7 mouse cellular contexts compared by ENCODE assay signal in genomic region chr2:12418534-12419261, GRCm38 (mm10). TPM values are rescaled to one million over a fixed set of nuclear protein-coding genes. Genes with fewer than 3 reads are reported as not detected.
DNase-seq lines count a peak whose midpoint lies in the region; ATAC-seq and TF ChIP-seq lines count a peak whose summit lies in the region.

No protein-coding gene starts in this region.

- H3K4me1 ChIP-seq in lung, embryonic 14.5 days (ENCODE audit: insufficient read depth): peaks cover 4% of the 10 kb centered on the region; the same call in 1 of the 2 replicates
- peaks cover 8% of the 10 kb centered on the region for H3K4me1 ChIP-seq in embryonic facial prominence, embryonic 15.5 days
- H3K4me1 ChIP-seq in small intestine, adult 2 months (ENCODE audit: control insufficient read depth, insufficient read depth, insufficient read length, low read length): peaks cover 5% of the 10 kb centered on the region; the same call in 1 of the 2 replicates

- TF ChIP-seq POLR2A in small intestine, adult 2 months (IDR thresholded peaks at IDR 0.05; ENCODE audit: low read depth, low read length): no peak

- H3K36me3 ChIP-seq in lung, embryonic 14.5 days (ENCODE audit: insufficient read depth): no peaks in the 10 kb centered on the region
- no peaks in the 10 kb centered on the region for H3K36me3 ChIP-seq in embryonic facial prominence, embryonic 15.5 days
- no peaks in the 10 kb centered on the region for H3K36me3 ChIP-seq in small intestine, adult 2 months (ENCODE audit: control insufficient read depth, insufficient read depth, low read length)

- peak; percentile 52 for DNase-seq in lung, embryonic 14.5 days
- no peak for DNase-seq in lung, postnatal 14 days
- peak; percentile 61 for DNase-seq in induced T-regulatory cell, adult 2 months (ENCODE audit: low read depth)

- no peaks in the 10 kb centered on the region for H3K27me3 ChIP-seq in lung, embryonic 14.5 days (ENCODE audit: insufficient read depth, low read length)
- H3K27me3 ChIP-seq in embryonic facial prominence, embryonic 15.5 days: no peaks in the 10 kb centered on the region
- no peaks in the 10 kb centered on the region for H3K27me3 ChIP-seq in small intestine, adult 2 months (ENCODE audit: control insufficient read depth, insufficient read depth, low read length)

- WGBS in lung, embryonic 14.5 days: under 1% methylated on average over 40 of the region's 40 CpGs
- under 1% methylated on average over 40 of the region's 40 CpGs for WGBS in embryonic facial prominence, embryonic 15.5 days
- WGBS in small intestine, adult 2 months: 1% methylated on average over 40 of the region's 40 CpGs

- no peak for TF ChIP-seq CTCF in lung, embryonic 14.5 days (IDR thresholded peaks at IDR 0.05; ENCODE audit: low read depth)
- no peak for TF ChIP-seq CTCF in small intestine, adult 2 months (IDR thresholded peaks at IDR 0.05; ENCODE audit: extremely low read depth, insufficient read length, insufficient replicate concordance, low read depth, low read length)

- peak overlapping the region; percentile 87 for H3K4me2 ChIP-seq in lung, embryonic 14.5 days
- peak overlapping the region; percentile 72 for H3K4me2 ChIP-seq in embryonic facial prominence, embryonic 15.5 days (replicated peaks)

- no peaks in the 10 kb centered on the region for H3K9me3 ChIP-seq in lung, embryonic 14.5 days (ENCODE audit: low read depth, low read length)
- H3K9me3 ChIP-seq in embryonic facial prominence, embryonic 15.5 days (replicated peaks): no peaks in the 10 kb centered on the region

- H3K27ac ChIP-seq in lung, embryonic 14.5 days (ENCODE audit: low read depth): peak overlapping the region; percentile 54; the same call in 1 of the 2 replicates
- peak overlapping the region; percentile 44; the same call in 1 of the 2 replicates for H3K27ac ChIP-seq in embryonic facial prominence, embryonic 15.5 days (replicated peaks)
- H3K27ac ChIP-seq in small intestine, adult 2 months (ENCODE audit: insufficient read depth, low read depth, low read length): peak overlapping the region; percentile 13; the same call in 1 of the 2 replicates

- H3K4me3 ChIP-seq in lung, embryonic 14.5 days (ENCODE audit: low read depth, low read length): peak overlapping the region; percentile 84
- peak overlapping the region; percentile 93 for H3K4me3 ChIP-seq in embryonic facial prominence, embryonic 15.5 days (replicated peaks)
- peak overlapping the region; percentile 77 for H3K4me3 ChIP-seq in small intestine, adult 2 months (ENCODE audit: low read depth, low read length)

- H3K9ac ChIP-seq in lung, embryonic 14.5 days: peak overlapping the region; percentile 76
- peak overlapping the region; percentile 59 for H3K9ac ChIP-seq in embryonic facial prominence, embryonic 15.5 days

- ATAC-seq in lung, embryonic 14.5 days (ENCODE audit: insufficient read depth): peak; percentile 79
- peak; percentile 37 for ATAC-seq in activated CD4-positive, CD25-positive, alpha-beta regulatory T cell, adult 4 months
- ATAC-seq in embryonic facial prominence, embryonic 15.5 days (ENCODE audit: insufficient number of reproducible peaks, low FRiP score, low TSS enrichment, low read depth): peak; percentile 51; the same call in 1 of the 2 replicates
- peak; percentile 58 for ATAC-seq in megakaryocyte, adult 5-6 weeks (ENCODE audit: poor library complexity, severe bottlenecking)

RNA-seq across cellular contexts. Expression of gene Mindy3, which starts 0.6 kb away (rescaled TPM):
- polyA plus RNA-seq in lung, embryonic 14.5 days (2014; fragmentation: Nextera tagmentation; extraction: Ambion mirVana): 30.7 and 34.3 TPM in 2 replicates
- polyA plus RNA-seq in activated CD4-positive, CD25-positive, alpha-beta regulatory T cell, adult 4 months (2017; shearing (Covaris generic)): 10 to 100 TPM; 37.0 to 41.9 TPM
- 25.6 and 26.4 TPM in 2 replicates for polyA plus RNA-seq in embryonic facial prominence, embryonic 15.5 days (2015; fragmentation: Nextera tagmentation; extraction: Ambion mirVana)
- 73.5 and 82.3 TPM in 2 replicates for total RNA-seq in megakaryocyte, adult 5-6 weeks (2015)
- 33.0 and 35.3 TPM in 2 replicates for total RNA-seq in megakaryocyte, adult 5-6 weeks (2017)
- 39.4 and 70.3 TPM in 2 replicates for polyA plus RNA-seq in small intestine, adult 2 months (2012; rRNA removed)
